15 mouse cellular contexts compared by ENCODE assay signal in the genomic region with DNA sequence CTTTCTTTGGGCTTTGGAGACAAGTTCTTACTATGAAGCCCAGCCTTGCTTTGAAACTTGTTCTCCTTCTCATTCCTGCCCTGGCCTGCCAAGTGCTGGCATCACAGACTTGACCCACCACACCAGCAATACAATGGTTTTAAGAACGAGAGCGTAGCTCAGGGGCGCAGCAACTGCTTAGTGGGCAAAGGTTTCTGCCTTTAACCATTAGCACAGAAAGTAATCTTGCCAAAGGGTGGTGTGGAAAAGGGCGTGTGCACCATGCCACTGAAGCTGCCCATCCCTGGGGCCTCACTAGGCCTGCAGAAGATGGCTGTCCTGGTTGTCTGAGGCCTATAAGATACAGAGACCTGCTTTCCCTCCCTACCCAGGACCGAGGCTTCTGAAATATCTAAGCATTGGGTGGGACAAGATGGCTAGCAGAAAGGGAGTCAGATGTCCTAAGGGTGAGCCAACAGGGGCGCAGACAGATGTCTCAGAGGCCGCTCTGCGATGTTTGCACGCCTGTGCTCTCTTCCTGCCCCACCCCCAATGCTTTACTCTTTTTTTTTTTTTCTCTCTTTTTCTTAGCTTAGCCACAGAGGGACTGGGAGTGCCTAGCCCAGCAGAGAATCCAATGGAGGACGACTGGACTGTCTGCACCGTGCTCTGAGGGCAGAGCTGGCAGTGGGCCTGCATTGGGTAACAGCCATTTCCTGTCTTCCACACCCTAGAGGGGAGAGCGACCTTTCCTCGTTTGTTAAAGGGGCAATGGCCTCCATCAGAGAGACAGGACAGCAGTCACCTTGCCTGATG. TPM values are rescaled to one million over a fixed set of nuclear protein-coding genes. Genes with fewer than 3 reads are reported as not detected.
A peak's percentile ranks its signal among the peaks of the same experiment; 100 is the strongest.
DNase-seq lines count a peak whose midpoint lies in the region; ATAC-seq and TF ChIP-seq lines count a peak whose summit lies in the region.
"Had no signal": no experiment of that assay in that cellular context is flagged by ENCODE, and none has a peak within 500 bp of the region (broad histone marks: within the 10 kb centered on the region; RNA-seq: fewer than 3 reads in every experiment).

No protein-coding gene starts in this region.

- intact Hi-C loops in left cerebral cortex, adult 2 months (cut with DNase I) = no loop called here

- DNase-seq in heart, adult 18-20 months = peak; percentile 44 to 52
- DNase-seq in CH12.LX (ENCODE audit: extremely low read depth) = no peak
- DNase-seq in lung, postnatal 0 days (ENCODE audit: low spot score) = peak; percentile 40
- DNase-seq in T-cell, adult 2 months (ENCODE audit: low spot score) = no peak
- no peak for DNase-seq in left cerebral cortex, adult 2 months (ENCODE audit: extremely low spot score in 1 of 2, low spot score in 2 of 2)
- DNase-seq in natural killer cell, adult 2 months (ENCODE audit: low spot score in 2 of 2) = no peak
- DNase-seq: adrenal gland, adult 8-10 months; cerebellum, postnatal 36 days; gastrocnemius, postnatal 36 days; retina, postnatal 1 day had no signal

- H3K9me3 ChIP-seq in heart, embryonic 11.5 days (replicated peaks; ENCODE audit: control insufficient read depth, low read length) = no peaks in the 10 kb centered on the region
- H3K9me3 ChIP-seq in CH12.LX (replicated peaks; ENCODE audit: low read length) = no peaks in the 10 kb centered on the region
- no peaks in the 10 kb centered on the region for H3K9me3 ChIP-seq in intestine, postnatal 0 days (ENCODE audit: control insufficient read depth)
- H3K9me3 ChIP-seq in lung, postnatal 0 days (ENCODE audit: low read length) = no peaks in the 10 kb centered on the region
- H3K9me3 ChIP-seq: limb, embryonic 12.5 days; stomach, embryonic 15.5 days had no signal

- H3K4me1 ChIP-seq in heart, embryonic 11.5 days (ENCODE audit: control insufficient read depth, insufficient read depth, low read length) = peaks cover 11% of the 10 kb centered on the region
- H3K4me1 ChIP-seq in CH12.LX (ENCODE audit: control insufficient read depth in 1 of 2, insufficient read depth in 2 of 2) = peaks cover 29 to 60% of the 10 kb centered on the region in 2 experiments
- H3K4me1 ChIP-seq in intestine, postnatal 0 days (replicated peaks; ENCODE audit: control insufficient read depth, insufficient read depth, low read length) = 0 out of 2 replicates have a peak, but pooled peaks cover 3% of the 10 kb centered on the region
- peaks cover 5% of the 10 kb centered on the region; the same call in 1 of the 2 replicates for H3K4me1 ChIP-seq in lung, postnatal 0 days (ENCODE audit: insufficient read depth, low read depth, low read length)

- H3K9ac ChIP-seq in heart, embryonic 11.5 days (ENCODE audit: low read depth, low read length) = no peak overlapping the region
- H3K9ac ChIP-seq in CH12.LX (ENCODE audit: insufficient read depth, low read depth) = 0 out of 2 replicates have a peak overlapping the region, but pooled peaks have one; percentile 3
- no peak overlapping the region for H3K9ac ChIP-seq in intestine, postnatal 0 days (ENCODE audit: low read depth, low read length)
- no peak overlapping the region for H3K9ac ChIP-seq in lung, postnatal 0 days (replicated peaks; ENCODE audit: low read depth)
- H3K9ac ChIP-seq: limb, embryonic 12.5 days; stomach, embryonic 15.5 days had no signal

- no peak overlapping the region for H3K4me2 ChIP-seq in heart, embryonic 11.5 days
- 0 out of 2 replicates have a peak overlapping the region, but pooled peaks have one; percentile 27 for H3K4me2 ChIP-seq in CH12.LX (ENCODE audit: insufficient read depth, low read depth, poor library complexity, severe bottlenecking)
- no peak overlapping the region; the same call in 1 of the 2 replicates for H3K4me2 ChIP-seq in intestine, postnatal 0 days (replicated peaks; ENCODE audit: low read depth)
- no peak overlapping the region for H3K4me2 ChIP-seq in lung, postnatal 0 days (replicated peaks; ENCODE audit: low read depth, low read length)
- H3K4me2 ChIP-seq: limb, embryonic 12.5 days; stomach, embryonic 15.5 days had no signal

- peaks cover 3% of the 10 kb centered on the region; the same call in 1 of the 2 replicates for H3K27me3 ChIP-seq in heart, embryonic 11.5 days (ENCODE audit: control insufficient read depth, insufficient read depth, low read length)
- no peaks in the 10 kb centered on the region for H3K27me3 ChIP-seq in CH12.LX (replicated peaks)
- H3K27me3 ChIP-seq in intestine, postnatal 0 days (replicated peaks; ENCODE audit: control insufficient read depth, insufficient read depth, low read length) = no peaks in the 10 kb centered on the region
- H3K27me3 ChIP-seq in lung, postnatal 0 days (replicated peaks; ENCODE audit: insufficient read depth, low read length) = no peaks in the 10 kb centered on the region
- H3K27me3 ChIP-seq: stomach, embryonic 15.5 days had no signal

- TF ChIP-seq EP300 in CH12.LX (IDR thresholded peaks at IDR 0.05; ENCODE audit: low read length) = no peak
- no peak for TF ChIP-seq EP300 in lung, postnatal 0 days (IDR thresholded peaks at IDR 0.05)

- TF ChIP-seq CTCF in CH12.LX (conservative IDR thresholded peaks at IDR 0.05 in 1 of 2, IDR thresholded peaks at IDR 0.05 in 1 of 2; ENCODE audit: low read depth in 2 of 2, low read length in 2 of 2) = no peak
- no peak for TF ChIP-seq CTCF in intestine, postnatal 0 days (IDR thresholded peaks at IDR 0.05; ENCODE audit: low read depth)
- no peak for TF ChIP-seq CTCF in lung, postnatal 0 days (IDR thresholded peaks at IDR 0.05)
- TF ChIP-seq CTCF in left cerebral cortex, adult 2 months (IDR thresholded peaks at IDR 0.05) = no peak

- dilution Hi-C loops in CH12.LX (cut with MboI; ENCODE audit: extremely low pct_ligation_motif_present, extremely low pct_unique_long_range_greater_than_20kb, low sequenced_read_pairs) = no loop called here

- 70% methylated on average over 13 of the region's 13 CpGs for WGBS in heart, embryonic 11.5 days (ENCODE audit: insufficient replicate concordance)
- 42% methylated on average over 13 of the region's 13 CpGs for WGBS in intestine, postnatal 0 days
- WGBS in lung, postnatal 0 days = 47% methylated on average over 13 of the region's 13 CpGs

- no peak overlapping the region for H3K27ac ChIP-seq in heart, embryonic 11.5 days (ENCODE audit: low read depth, low read length)
- H3K27ac ChIP-seq in CH12.LX (ENCODE audit: insufficient read depth, low read depth) = peak overlapping the region; percentile 100
- H3K27ac ChIP-seq in intestine, postnatal 0 days (ENCODE audit: low read depth, low read length) = no peak overlapping the region; the same call in 1 of the 2 replicates
- H3K27ac ChIP-seq in lung, postnatal 0 days (ENCODE audit: low read length) = no peak overlapping the region
- no peak overlapping the region for H3K27ac ChIP-seq in left cerebral cortex, adult 2 months
- H3K27ac ChIP-seq: hindbrain, postnatal 0 days; limb, embryonic 12.5 days; stomach, embryonic 15.5 days had no signal

- H3K79me2 ChIP-seq in CH12.LX (replicated peaks; ENCODE audit: control insufficient read depth, extremely low read depth, insufficient read depth, poor library complexity, severe bottlenecking) = peaks cover 69% of the 10 kb centered on the region

- TF ChIP-seq POLR2A in CH12.LX (IDR thresholded peaks at IDR 0.05; ENCODE audit: low read depth, low read length) = no peak; the same call in 1 of the 2 replicates

- H3K4me3 ChIP-seq in heart, embryonic 11.5 days (ENCODE audit: low read depth, low read length) = no peak overlapping the region
- no peak overlapping the region for H3K4me3 ChIP-seq in CH12.LX (replicated peaks in 1 of 3; ENCODE audit: low read depth in 2 of 3, low read length in 2 of 3, poor library complexity in 1 of 3)
- H3K4me3 ChIP-seq in intestine, postnatal 0 days (ENCODE audit: low read depth, low read length) = no peak overlapping the region
- H3K4me3 ChIP-seq in lung, postnatal 0 days (ENCODE audit: low read depth, low read length) = no peak overlapping the region
- H3K4me3 ChIP-seq in left cerebral cortex, adult 2 months = no peak overlapping the region
- H3K4me3 ChIP-seq: limb, embryonic 12.5 days; stomach, embryonic 15.5 days had no signal

- no peak for TF ChIP-seq RAD21 in CH12.LX (IDR thresholded peaks at IDR 0.05; ENCODE audit: low read depth, low read length)

- in situ Hi-C loops in CH12.LX (cut with MboI; ENCODE audit: low pct_ligation_motif_present, low pct_unique_long_range_greater_than_20kb, low sequenced_read_pairs) = no loop called here

- no peak for ATAC-seq in heart, embryonic 11.5 days (replicated peaks; ENCODE audit: insufficient number of reproducible peaks, low FRiP score, low TSS enrichment)
- ATAC-seq in intestine, postnatal 0 days = peak; percentile 50; the same call in 1 of the 2 replicates
- 0 out of 2 replicates have a peak, but pooled peaks have one; percentile 19 for ATAC-seq in lung, postnatal 0 days
- ATAC-seq: hindbrain, postnatal 0 days had no signal

- no peaks in the 10 kb centered on the region for H3K36me3 ChIP-seq in heart, embryonic 11.5 days (ENCODE audit: control insufficient read depth, insufficient read depth, low read length)
- peaks cover 20 to 49% of the 10 kb centered on the region in 2 experiments for H3K36me3 ChIP-seq in CH12.LX (replicated peaks in 1 of 2; ENCODE audit: control insufficient read depth in 1 of 2, insufficient read depth in 1 of 2, low read length in 1 of 2)
- no peaks in the 10 kb centered on the region for H3K36me3 ChIP-seq in intestine, postnatal 0 days (ENCODE audit: control insufficient read depth, insufficient read depth)
- H3K36me3 ChIP-seq in lung, postnatal 0 days (ENCODE audit: insufficient read depth, low read length) = no peaks in the 10 kb centered on the region
- H3K36me3 ChIP-seq: limb, embryonic 12.5 days; stomach, embryonic 15.5 days had no signal

TF ChIP-seq in CH12.LX, 34 proteins besides CTCF, POLR2A, EP300 and RAD21 (continues in another document):
- TF ChIP-seq IRF4 (IDR thresholded peaks at IDR 0.05; ENCODE audit: low read depth, low read length) (no peak), NRF1 (IDR thresholded peaks at IDR 0.05; ENCODE audit: low read depth, low read length) (no peak), SIN3A (IDR thresholded peaks at IDR 0.05; ENCODE audit: low read length) (no peak), ETS1 (conservative IDR thresholded peaks at IDR 0.05; ENCODE audit: low read depth, low read length) (no peak), TBP (conservative IDR thresholded peaks at IDR 0.05; ENCODE audit: low read depth, low read length) (no peak), KAT2A (IDR thresholded peaks at IDR 0.05; ENCODE audit: insufficient replicate concordance, low read length) (no peak), ZNF384 (IDR thresholded peaks at IDR 0.05; ENCODE audit: low read depth, low read length) (peak; percentile 87)

RNA-seq across cellular contexts. Expression of a gene that starts 5.2 kb away (rescaled TPM):
- 1 to 10 TPM in 1 of 2 experiments, under 1 TPM in 1; 0.97 to 1.3 TPM for total RNA-seq in heart, adult 18-20 months (2021)
- 10.2 and 12.2 TPM in 2 replicates for polyA plus RNA-seq in heart, embryonic 11.5 days (2014; fragmentation: Nextera tagmentation; extraction: Ambion mirVana)
- total RNA-seq in CH12.LX (2012; rRNA removed) = 102 and 118 TPM in 2 replicates
- total RNA-seq in CH12.LX (2014; rRNA removed) = 132 and 148 TPM in 2 replicates
- polyA plus RNA-seq in CH12.LX (2012; ENCODE audit: insufficient read length, low read depth) = 129 and 144 TPM in 2 replicates
- 24.8 and 28.6 TPM in 2 replicates for polyA plus RNA-seq in intestine, postnatal 0 days (2015; fragmentation: Nextera tagmentation; extraction: Ambion mirVana)
- polyA plus RNA-seq in lung, postnatal 0 days (2015; fragmentation: Nextera tagmentation; extraction: Ambion mirVana) = 8.4 and 8.7 TPM in 2 replicates
- total RNA-seq in left cerebral cortex, adult 2 months (2021) = 1 to 10 TPM; 9.0 to 9.8 TPM

Comparison
In these comparisons a context has a peak if more than half of its experiments do, and no peak if none do; other contexts are left out.
1. DNase-seq: peak in heart, adult 18-20 months (2 of 2) and lung, postnatal 0 days (single experiment); none in CH12.LX (single experiment), T-cell, adult 2 months (single experiment), left cerebral cortex, adult 2 months (0 of 2) and natural killer cell, adult 2 months (0 of 2).